Mouse (Mus musculus): ENCODE measurements at regions not wholly inside any gene's neighbourhood (a gene's known extent, or its start where the extent isn't known, plus 50 kb on each side); places are given as distances from the start of the nearest gene placed in this dataset.

- DNase-seq (ENCODE audit: low spot score) = no peak
- Histone ChIP-seq H3K27ac (no peak overlapping the region), H3K27me3 (ENCODE audit: insufficient read depth, poor library complexity, severe bottlenecking) (no peaks in the 10 kb centered on the region; the same call in 1 of the 2 replicates), H3K9me3 (no peaks in the 10 kb centered on the region), H3K36me3 (no peaks in the 10 kb centered on the region), H3K4me3 (no peak overlapping the region), H3K4me1 (peaks cover 8% of the 10 kb centered on the region; the same call in 1 of the 2 replicates)
These were observed 59.9 kb downstream of the S1pr1 start for GRCm38 (mm10) chr3:115655020-115655419.

GRCm38 (mm10) chr3:115652236-115652635 is 62.6 kb downstream of the S1pr1 start:
- Histone ChIP-seq H3K9me3 (no peaks in the 10 kb centered on the region), H3K4me1 (no peaks in the 10 kb centered on the region), H3K27me3 (ENCODE audit: insufficient read depth, poor library complexity, severe bottlenecking) (no peaks in the 10 kb centered on the region; the same call in 1 of the 2 replicates), H3K36me3 (no peaks in the 10 kb centered on the region), H3K27ac (no peak overlapping the region), H3K4me3 (no peak overlapping the region)
- 76% methylated on average over 5 of the region's 5 CpGs for WGBS
- no peak for DNase-seq (ENCODE audit: low spot score)

- Histone ChIP-seq H3K4me1 (no peaks in the 10 kb centered on the region; the same call in 1 of the 2 replicates), H3K4me3 (no peak overlapping the region), H3K27me3 (ENCODE audit: insufficient read depth, poor library complexity, severe bottlenecking) (no peaks in the 10 kb centered on the region; the same call in 1 of the 2 replicates), H3K9me3 (no peaks in the 10 kb centered on the region), H3K27ac (no peak overlapping the region), H3K36me3 (no peaks in the 10 kb centered on the region)
- WGBS = 69% methylated on average over 3 of the region's 3 CpGs
- DNase-seq (ENCODE audit: low spot score) = no peak
These were observed 65.3 kb downstream of the S1pr1 start for GRCm38 (mm10) chr3:115649338-115650117.

- no peaks in the 10 kb centered on the region for H3K9me3 ChIP-seq
- no peaks in the 10 kb centered on the region; the same call in 1 of the 2 replicates for H3K27me3 ChIP-seq (ENCODE audit: insufficient read depth, poor library complexity, severe bottlenecking)
- DNase-seq (ENCODE audit: low spot score) = no peak
- WGBS = 64% methylated on average over 7 of the region's 7 CpGs
- H3K4me1 ChIP-seq = peaks cover 7% of the 10 kb centered on the region; the same call in 1 of the 2 replicates
- H3K36me3 ChIP-seq = no peaks in the 10 kb centered on the region
- H3K4me3 ChIP-seq = no peak overlapping the region
- H3K27ac ChIP-seq = no peak overlapping the region
These were observed 67.9 kb downstream of the S1pr1 start for GRCm38 (mm10) chr3:115646993-115647392.

- Histone ChIP-seq H3K4me1 (peaks cover 15% of the 10 kb centered on the region), H3K27me3 (ENCODE audit: insufficient read depth, poor library complexity, severe bottlenecking) (no peaks in the 10 kb centered on the region), H3K4me3 (no peak overlapping the region), H3K36me3 (no peaks in the 10 kb centered on the region), H3K27ac (0 out of 2 replicates have a peak overlapping the region, but pooled peaks have one; percentile 7), H3K9me3 (no peaks in the 10 kb centered on the region)
- DNase-seq (ENCODE audit: low spot score) = no peak
- 82% methylated on average over 5 of the region's 5 CpGs for WGBS
These were observed 70.6 kb downstream of the S1pr1 start for GRCm38 (mm10) chr3:115644307-115644706.

- Histone ChIP-seq H3K27ac (peak overlapping the region; percentile 93), H3K4me1 (peaks cover 23% of the 10 kb centered on the region), H3K4me3 (peak overlapping the region; percentile 62), H3K27me3 (ENCODE audit: insufficient read depth, poor library complexity, severe bottlenecking) (no peaks in the 10 kb centered on the region), H3K9me3 (no peaks in the 10 kb centered on the region), H3K36me3 (no peaks in the 10 kb centered on the region)
- 6% methylated on average over 11 of the region's 11 CpGs for WGBS
- peak; percentile 88 for DNase-seq (ENCODE audit: low spot score)
These were observed 72.0 kb downstream of the S1pr1 start for GRCm38 (mm10) chr3:115642846-115643260.

- peak; percentile 82 for DNase-seq (ENCODE audit: low spot score)
- H3K27ac ChIP-seq = peak overlapping the region; percentile 93
- H3K4me1 ChIP-seq = peaks cover 23% of the 10 kb centered on the region
- WGBS = 4% methylated on average over 26 of the region's 26 CpGs
- H3K27me3 ChIP-seq (ENCODE audit: insufficient read depth, poor library complexity, severe bottlenecking) = no peaks in the 10 kb centered on the region
- peak overlapping the region; percentile 62 for H3K4me3 ChIP-seq
- H3K9me3 ChIP-seq = no peaks in the 10 kb centered on the region
- no peaks in the 10 kb centered on the region for H3K36me3 ChIP-seq
These were observed 72.6 kb downstream of the S1pr1 start for GRCm38 (mm10) chr3:115642001-115642845.

GRCm38 (mm10) chr3:115641411-115641810 is 73.5 kb downstream of the S1pr1 start:
- Histone ChIP-seq H3K27ac (peak overlapping the region; percentile 93), H3K36me3 (no peaks in the 10 kb centered on the region), H3K4me3 (peak overlapping the region; percentile 62), H3K27me3 (ENCODE audit: insufficient read depth, poor library complexity, severe bottlenecking) (no peaks in the 10 kb centered on the region), H3K9me3 (no peaks in the 10 kb centered on the region), H3K4me1 (peaks cover 23% of the 10 kb centered on the region)
- DNase-seq (ENCODE audit: low spot score) = peak; percentile 93
- 8% methylated on average over 6 of the region's 6 CpGs for WGBS

- no peaks in the 10 kb centered on the region for H3K9me3 ChIP-seq
- H3K27me3 ChIP-seq (ENCODE audit: insufficient read depth, poor library complexity, severe bottlenecking) = no peaks in the 10 kb centered on the region
- no peak overlapping the region for H3K4me3 ChIP-seq
- 56% methylated on average over 4 of the region's 4 CpGs for WGBS
- H3K27ac ChIP-seq = peak overlapping the region; percentile 0; the same call in 1 of the 2 replicates
- DNase-seq (ENCODE audit: low spot score) = no peak
- H3K36me3 ChIP-seq = no peaks in the 10 kb centered on the region
- H3K4me1 ChIP-seq = peaks cover 19% of the 10 kb centered on the region
These were observed 79.4 kb downstream of the S1pr1 start for GRCm38 (mm10) chr3:115635487-115635886.

GRCm38 (mm10) chr3:115635081-115635480 is 79.8 kb downstream of the S1pr1 start:
- no peaks in the 10 kb centered on the region for H3K9me3 ChIP-seq
- H3K27ac ChIP-seq = peak overlapping the region; percentile 0; the same call in 1 of the 2 replicates
- H3K4me3 ChIP-seq = no peak overlapping the region
- no peaks in the 10 kb centered on the region for H3K36me3 ChIP-seq
- WGBS = 86% methylated on average over 5 of the region's 5 CpGs
- no peak for DNase-seq (ENCODE audit: low spot score)
- peaks cover 19% of the 10 kb centered on the region for H3K4me1 ChIP-seq
- no peaks in the 10 kb centered on the region for H3K27me3 ChIP-seq (ENCODE audit: insufficient read depth, poor library complexity, severe bottlenecking)

GRCm38 (mm10) chr3:115632417-115632743 is 82.5 kb downstream of the S1pr1 start:
- Histone ChIP-seq H3K9me3 (no peaks in the 10 kb centered on the region), H3K4me3 (no peak overlapping the region), H3K36me3 (no peaks in the 10 kb centered on the region), H3K4me1 (peaks cover 11% of the 10 kb centered on the region), H3K27ac (no peak overlapping the region), H3K27me3 (ENCODE audit: insufficient read depth, poor library complexity, severe bottlenecking) (no peaks in the 10 kb centered on the region)
- DNase-seq (ENCODE audit: low spot score) = no peak
- 72% methylated on average over 4 of the region's 4 CpGs for WGBS

- no peaks in the 10 kb centered on the region for H3K9me3 ChIP-seq
- H3K27me3 ChIP-seq (ENCODE audit: insufficient read depth, poor library complexity, severe bottlenecking) = no peaks in the 10 kb centered on the region
- 88% methylated on average over 17 of the region's 17 CpGs for WGBS
- H3K36me3 ChIP-seq = no peaks in the 10 kb centered on the region
- DNase-seq (ENCODE audit: low spot score) = no peak
- no peak overlapping the region for H3K4me3 ChIP-seq
- no peak overlapping the region for H3K27ac ChIP-seq
- H3K4me1 ChIP-seq = peaks cover 11% of the 10 kb centered on the region
These were observed 83.1 kb downstream of the S1pr1 start for GRCm38 (mm10) chr3:115631573-115632416.

Data from heart, embryonic 10.5 days (tissue).